Mouse (Mus musculus): ENCODE measurements around the gene Il1b.

Gene Il1b

GRCm38 (mm10) chr2:129367246-129367645 lies 3.7 kb downstream of the Il1b start:
- DNase-seq: no peak

GRCm38 (mm10) chr2:129360975-129361560 lies 9.9 kb downstream of the Il1b start:
- DNase-seq: no peak

GRCm38 (mm10) chr2:129360197-129360596 lies 10.7 kb downstream of the Il1b start:
- no peak for DNase-seq

- DNase-seq: no peak
Observed at GRCm38 (mm10) chr2:129338138-129338621, 32.8 kb downstream of the Il1b start.

- no peak for DNase-seq
Observed at GRCm38 (mm10) chr2:129333471-129333870, 37.5 kb downstream of the Il1b start.

- DNase-seq: no peak
Observed at GRCm38 (mm10) chr2:129330540-129330939, 40.4 kb downstream of the Il1b start.

GRCm38 (mm10) chr2:129330024-129330423 lies 40.9 kb downstream of the Il1b start:
- no peak for DNase-seq

- DNase-seq: no peak
Observed at GRCm38 (mm10) chr2:129328238-129328637, 42.7 kb downstream of the Il1b start.

GRCm38 (mm10) chr2:129324216-129324615 lies 46.7 kb downstream of the Il1b start:
- DNase-seq: no peak

GRCm38 (mm10) chr2:129322117-129322635 lies 48.8 kb downstream of the Il1b start:
- no peak for DNase-seq

GRCm38 (mm10) chr2:129320033-129320605 lies 50.8 kb downstream of the Il1b start:
- DNase-seq: no peak

GRCm38 (mm10) chr2:129315831-129316230 lies 55.1 kb downstream of the Il1b start:
- no peak for DNase-seq

GRCm38 (mm10) chr2:129314880-129315279 lies 56.1 kb downstream of the Il1b start:
- no peak for DNase-seq
